Mouse (Mus musculus): Measurements from ENCODE around the gene Setx. TPM values are rescaled to one million over a fixed set of nuclear protein-coding genes. Genes with fewer than 3 reads are reported as not detected.

Setx gene
- total RNA-seq, 2 experiments from 2014 or later = 39.0 to 47.3 TPM

GRCm38 (mm10) chr2:29206156-29206555 lies 82.2 kb downstream of the Setx start:
- no peak for DNase-seq (ENCODE audit: extremely low spot score in 1 of 2, low spot score in 1 of 2)

- DNase-seq (ENCODE audit: extremely low spot score in 1 of 2, low spot score in 1 of 2) = peak in 1 of 2 experiments; percentile 61
Observed at GRCm38 (mm10) chr2:29216286-29217012, 92.5 kb downstream of the Setx start.

GRCm38 (mm10) chr2:29217042-29217441 lies 93.1 kb downstream of the Setx start:
- no peak for DNase-seq (ENCODE audit: extremely low spot score in 1 of 2, low spot score in 1 of 2)

GRCm38 (mm10) chr2:29217897-29218296 lies 93.9 kb downstream of the Setx start:
- peak in 1 of 2 experiments; percentile 54 for DNase-seq (ENCODE audit: extremely low spot score in 1 of 2, low spot score in 1 of 2)

- DNase-seq (ENCODE audit: extremely low spot score in 1 of 2, low spot score in 1 of 2) = no peak
Observed at GRCm38 (mm10) chr2:29218831-29219230, 94.8 kb downstream of the Setx start.

- DNase-seq (ENCODE audit: extremely low spot score in 1 of 2, low spot score in 1 of 2) = no peak
Observed at GRCm38 (mm10) chr2:29222302-29222701, 98.3 kb downstream of the Setx start.

GRCm38 (mm10) chr2:29223591-29224262 lies 99.7 kb downstream of the Setx start:
- DNase-seq (ENCODE audit: extremely low spot score in 1 of 2, low spot score in 1 of 2) = no peak

GRCm38 (mm10) chr2:29226671-29227070 lies 102.7 kb downstream of the Setx start:
- no peak for DNase-seq (ENCODE audit: extremely low spot score in 1 of 2, low spot score in 1 of 2)

GRCm38 (mm10) chr2:29230191-29230835 lies 106.3 kb downstream of the Setx start:
- DNase-seq (ENCODE audit: extremely low spot score in 1 of 2, low spot score in 1 of 2) = no peak

Other genes with a start within 250 kb of the Setx start
- not detected for gene Barhl1, start 207.5 kb upstream of the Setx start, total RNA-seq (2021)
- gene Cfap77, start 69.1 kb upstream of the Setx start, total RNA-seq (2021) = under 1 TPM; 0.54 to 0.80 TPM
- 10 to 100 TPM in 1 of 2 experiments, 1 to 10 TPM in 1; 9.1 to 12.8 TPM for gene Ttf1, start 63.9 kb upstream of the Setx start, total RNA-seq (2021)
- 100 to 1,000 TPM in 1 of 2 experiments, 10 to 100 TPM in 1; 94.0 to 109 TPM for gene Ntng2, start 128.8 kb downstream of the Setx start, total RNA-seq (2021)
- gene Med27, start 222.6 kb downstream of the Setx start, total RNA-seq (2021) = 10 to 100 TPM; 41.9 to 46.7 TPM

Measured in layer of hippocampus, postnatal 25 days (tissue).